Mouse (Mus musculus) CD4-positive naive resting alpha-beta T cell, adult 76 days (primary cell): ENCODE results near the gene Slc35a2. TPM values are rescaled to one million over a fixed set of nuclear protein-coding genes. Genes with fewer than 3 reads are reported as not detected.

Experiments
- total RNA-seq: library from RNA; stranded (reverse); gene quantifications from one replicate; pipeline ENCODE4 v1.2.4, GENCODE M21; 2023

The Slc35a2 gene
- total RNA-seq: 19.1 TPM

GRCm38 (mm10) chrX:7883841-7884567 is at the start of gene Slc35a2:
Gene Slc35a2 (plus strand): TSS chrX:7884028.

GRCm38 (mm10) chrX:7841163-7842162 is 42.4 kb upstream of the Slc35a2 start, which contains the start of gene Otud5:
Gene Otud5 (plus strand): TSS chrX:7841364.

GRCm38 (mm10) chrX:7878007-7878419 is 5.8 kb upstream of the Slc35a2 start, which contains the start of gene Pim2:
Gene Pim2 (plus strand): TSS chrX:7878262.

GRCm38 (mm10) chrX:7898880-7899874 is 15.3 kb downstream of the Slc35a2 start, which contains the start of the genes Pqbp1 and Timm17b:
Gene Pqbp1 (minus strand): TSS chrX:7899269.
Gene Timm17b (plus strand): TSS chrX:7899357.

GRCm38 (mm10) chrX:7907735-7908134 is 23.9 kb downstream of the Slc35a2 start, which contains the start of gene Gm10491:
Gene Gm10491 (minus strand): TSS chrX:7907835.

GRCm38 (mm10) chrX:7909242-7909641 is 25.4 kb downstream of the Slc35a2 start, which contains the start of gene Gm10490:
Gene Gm10490 (plus strand): TSS chrX:7909542.

GRCm38 (mm10) chrX:7919601-7920383 is 36.0 kb downstream of the Slc35a2 start, which contains the start of gene Pcsk1n:
Gene Pcsk1n (plus strand): TSS chrX:7919822.

GRCm38 (mm10) chrX:7928270-7928790 is 44.5 kb downstream of the Slc35a2 start, which contains the start of gene Eras:
Gene Eras (minus strand): TSS chrX:7928607.

Other genes starting within 250 kb of the Slc35a2 start
- gene Syp, start 245.6 kb upstream of the Slc35a2 start, total RNA-seq: 0.79 TPM
- 29.9 TPM for gene Prickle3, start 226.8 kb upstream of the Slc35a2 start, total RNA-seq
- gene Plp2, start 212.6 kb upstream of the Slc35a2 start, total RNA-seq: 35.7 TPM
- gene Magix, start 202.8 kb upstream of the Slc35a2 start, total RNA-seq: not detected
- 47.4 TPM for gene Gpkow, start 186.9 kb upstream of the Slc35a2 start, total RNA-seq
- 131 TPM for gene Wdr45, start 169.7 kb upstream of the Slc35a2 start, total RNA-seq
- not detected for gene Gm45208, start 161.8 kb upstream of the Slc35a2 start, total RNA-seq
- gene Praf2, start 155.6 kb upstream of the Slc35a2 start, total RNA-seq: 13.0 TPM
- gene Ccdc120, start 133.1 kb upstream of the Slc35a2 start, total RNA-seq: not detected
- gene Tfe3, start 121.5 kb upstream of the Slc35a2 start, total RNA-seq: 23.5 TPM
- gene Gripap1, start 94.3 kb upstream of the Slc35a2 start, total RNA-seq: 151 TPM
- 1.4 TPM for gene Kcnd1, start 61.7 kb upstream of the Slc35a2 start, total RNA-seq
- gene Otud5, start 42.7 kb upstream of the Slc35a2 start, total RNA-seq: 191 TPM
- gene Pim2, start 5.8 kb upstream of the Slc35a2 start, total RNA-seq: 44.6 TPM
- 70.6 TPM for gene Pqbp1, start 15.2 kb downstream of the Slc35a2 start, total RNA-seq
- gene Timm17b, start 15.3 kb downstream of the Slc35a2 start, total RNA-seq: 25.7 TPM
- not detected for gene Gm10491, start 23.8 kb downstream of the Slc35a2 start, total RNA-seq
- not detected for gene Gm10490, start 25.5 kb downstream of the Slc35a2 start, total RNA-seq
- gene Pcsk1n, start 35.8 kb downstream of the Slc35a2 start, total RNA-seq: not detected
- gene Eras, start 44.6 kb downstream of the Slc35a2 start, total RNA-seq: not detected
- 17.4 TPM for gene Hdac6, start 63.9 kb downstream of the Slc35a2 start, total RNA-seq
- gene Gata1, start 94.0 kb downstream of the Slc35a2 start, total RNA-seq: 3.6 TPM
- not detected for gene Glod5, start 134.5 kb downstream of the Slc35a2 start, total RNA-seq
- gene Suv39h1, start 190.7 kb downstream of the Slc35a2 start, total RNA-seq: 27.5 TPM
- gene Was, start 206.5 kb downstream of the Slc35a2 start, total RNA-seq: 98.2 TPM
- 42.6 TPM for gene Wdr13, start 248.9 kb downstream of the Slc35a2 start, total RNA-seq